Mouse (Mus musculus) liver, embryonic 14.5 days (tissue): Measurements from ENCODE around the gene Ankrd33.

ENCODE experiments used
- CTCF ChIP-seq: IDR thresholded peaks from 2 replicates; pipeline ENCODE4 v1.5.1; 2016; ENCODE audit warnings: antibody characterized with exemption, low read depth, control low read depth
- EP300 ChIP-seq: IDR thresholded peaks from 2 replicates; pipeline ENCODE4 v1.6.1; 2016; ENCODE audit warnings: antibody characterized with exemption, low read depth

- TF ChIP-seq CTCF (no peak), EP300 (no peak)
Measured at GRCm38 (mm10) chr15:101080031-101080520, 35.5 kb upstream of the Ankrd33 start.
